Mouse (Mus musculus) layer of hippocampus, adult 18-20 months (tissue): ENCODE measurements around the gene Fam129a. TPM values are rescaled to one million over a fixed set of nuclear protein-coding genes. Genes with fewer than 3 reads are reported as not detected.
A peak's percentile ranks its signal among the peaks of the same experiment; 100 is the strongest.
"Not testable (repeated sequence)": the region's sequence is repeated elsewhere in the genome, so short reads cannot be mapped to it uniquely, and the experiment has no call there.

Source experiments
- DNase-seq, 2 experiments: peaks; one replicate each; pipeline ENCODE4 v3.0.0; 2022; ENCODE audit warnings: low spot score in 2 of 2
- total RNA-seq, 2 experiments: library from RNA; stranded (reverse); gene quantifications; 2 replicates each; pipeline ENCODE4 v1.2.3; 2021

Fam129a gene
- total RNA-seq, 2 experiments from 2014 or later: 1.8 to 2.0 TPM

DNA sequence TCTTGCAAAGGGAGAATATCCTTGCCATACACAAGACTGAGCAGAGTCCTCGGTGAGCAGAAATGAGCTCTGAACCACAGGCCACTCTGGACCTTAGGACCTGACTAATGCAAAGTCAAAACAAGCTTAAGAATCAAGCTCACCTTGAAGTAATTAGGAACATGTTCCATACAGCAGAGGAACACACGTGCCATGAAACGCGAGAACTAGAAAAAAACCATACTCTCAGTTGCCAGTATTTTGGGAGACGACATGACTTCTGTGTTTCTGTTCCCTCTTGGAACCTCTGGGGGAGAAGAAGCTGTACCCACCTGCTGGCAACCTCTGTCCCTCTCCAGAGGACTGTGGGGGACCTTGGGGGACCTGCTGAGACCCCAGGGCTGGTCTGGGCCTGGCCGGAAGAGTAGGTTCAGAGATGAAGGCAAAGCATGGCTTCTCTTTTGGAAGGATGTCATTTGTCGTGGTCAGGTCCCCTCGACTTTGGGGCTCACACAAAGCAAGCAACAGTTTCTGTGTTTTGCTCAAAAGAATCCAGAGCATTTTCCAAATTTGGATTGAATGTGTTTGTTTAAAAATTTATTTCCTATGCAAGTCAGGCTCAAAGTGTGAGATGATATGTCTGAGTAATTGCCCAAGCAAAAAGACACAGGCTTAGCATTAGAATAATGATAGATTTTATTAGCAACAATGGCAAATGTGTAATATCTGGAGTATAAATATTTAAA is 12.6 kb downstream of the Fam129a start:
- DNase-seq: no peak

DNA sequence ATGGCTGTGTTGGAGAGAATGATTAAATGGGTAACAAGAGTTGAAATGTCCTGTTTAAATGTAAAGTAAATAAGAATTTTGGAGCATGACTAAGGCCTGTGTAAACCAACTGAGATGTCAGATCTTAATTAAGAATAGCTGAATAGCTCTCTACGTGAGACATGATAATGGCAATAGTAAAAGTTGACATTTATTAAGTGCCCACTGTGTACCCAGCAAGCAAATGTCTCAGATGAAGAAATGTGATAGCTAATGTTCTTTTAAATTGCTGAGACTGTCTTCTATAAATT is 13.1 kb downstream of the Fam129a start:
- DNase-seq: no peak

DNA sequence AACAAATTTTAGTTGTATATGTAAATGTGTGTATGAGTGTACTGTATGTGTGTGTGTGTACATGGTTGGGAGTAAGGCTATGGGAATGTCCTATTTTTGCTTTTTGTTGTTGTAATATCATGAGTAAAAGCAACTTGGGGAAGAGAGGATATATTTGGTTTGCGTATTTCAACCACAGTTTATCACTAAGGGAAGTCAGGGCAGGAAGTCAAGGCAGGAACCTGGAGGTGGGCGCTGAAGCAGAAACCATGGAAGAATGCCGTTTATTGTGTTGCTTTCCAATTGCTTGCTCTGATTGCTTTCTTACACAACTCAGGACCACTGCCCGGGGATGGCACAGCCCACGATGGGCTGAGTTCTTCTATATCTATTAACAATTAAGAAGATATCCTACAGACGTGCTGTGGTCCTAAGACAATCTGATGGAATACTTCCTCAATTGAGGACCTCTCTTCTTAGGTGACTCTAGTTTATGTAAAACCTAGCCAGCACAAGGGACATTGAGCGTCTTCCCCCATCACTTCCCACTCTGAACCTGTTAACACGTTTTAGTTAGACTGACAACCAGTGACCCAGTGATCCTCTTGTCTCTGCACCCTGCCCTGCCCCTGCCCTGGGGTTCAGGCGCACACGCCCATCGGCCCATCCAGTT is 13.7 kb downstream of the Fam129a start:
- DNase-seq: no peak

DNA sequence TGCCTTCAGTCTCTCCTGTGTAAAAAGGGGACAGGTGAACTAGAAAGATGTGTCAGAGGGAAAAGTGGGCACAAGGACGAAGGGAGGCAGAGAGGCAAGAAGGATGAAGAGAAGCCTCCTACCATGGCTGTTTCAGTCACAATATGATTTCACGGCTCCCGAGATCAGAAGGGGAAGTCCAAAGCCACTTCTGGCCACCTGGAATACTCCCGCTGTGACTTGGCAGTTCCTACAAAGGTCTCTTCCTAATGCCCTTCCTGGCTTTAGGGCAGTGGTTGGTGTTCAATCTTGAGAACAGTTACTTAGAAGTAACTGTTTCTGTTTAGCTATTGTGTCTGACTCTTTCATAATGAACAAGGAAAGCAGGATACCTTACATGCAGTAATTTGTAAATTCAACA is 14.7 kb downstream of the Fam129a start:
- DNase-seq: no peak

DNA sequence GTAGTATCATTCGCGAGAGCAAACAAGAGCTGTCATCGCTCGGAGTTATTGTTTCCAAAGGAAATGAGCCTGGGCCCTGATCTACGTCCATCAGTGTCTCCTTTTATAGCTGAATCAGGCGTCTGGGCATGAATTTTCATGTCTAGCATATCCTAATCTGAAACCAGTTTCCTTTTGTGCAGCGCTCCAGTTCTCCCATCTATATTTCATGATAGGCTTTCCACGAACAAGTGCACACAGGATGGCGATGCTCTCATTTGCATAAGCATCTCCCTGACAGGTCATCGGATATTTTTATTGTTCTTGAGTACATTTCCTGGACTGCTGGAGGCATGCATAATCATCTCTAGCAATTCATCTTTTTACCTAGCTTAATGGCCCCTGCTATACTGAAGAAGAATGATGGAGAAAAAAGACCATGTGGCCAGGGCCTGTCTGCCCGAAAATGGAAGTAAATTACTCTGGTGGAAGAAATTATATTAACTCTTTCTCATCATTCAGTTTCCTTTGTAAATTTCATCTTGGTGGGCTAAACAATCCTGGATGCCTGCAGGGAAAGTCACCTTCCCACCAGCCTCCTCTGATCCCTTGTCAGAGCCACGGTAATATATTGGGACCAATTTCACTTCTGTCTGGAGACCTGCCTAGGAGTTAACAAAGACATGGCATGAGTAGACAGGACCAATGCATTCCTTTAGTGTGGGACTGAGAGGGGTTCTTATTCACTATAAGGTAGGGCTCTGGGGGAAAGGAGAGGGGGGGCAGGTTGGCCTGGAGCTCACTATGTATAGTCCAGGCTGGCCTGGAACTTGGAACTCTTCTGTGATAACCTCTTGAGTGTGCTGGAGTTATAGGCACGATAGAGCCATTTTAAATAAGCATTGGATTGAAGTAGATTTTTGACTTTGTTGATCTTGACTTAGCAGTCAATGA is 21.4 kb downstream of the Fam129a start:
- no peak for DNase-seq

DNA sequence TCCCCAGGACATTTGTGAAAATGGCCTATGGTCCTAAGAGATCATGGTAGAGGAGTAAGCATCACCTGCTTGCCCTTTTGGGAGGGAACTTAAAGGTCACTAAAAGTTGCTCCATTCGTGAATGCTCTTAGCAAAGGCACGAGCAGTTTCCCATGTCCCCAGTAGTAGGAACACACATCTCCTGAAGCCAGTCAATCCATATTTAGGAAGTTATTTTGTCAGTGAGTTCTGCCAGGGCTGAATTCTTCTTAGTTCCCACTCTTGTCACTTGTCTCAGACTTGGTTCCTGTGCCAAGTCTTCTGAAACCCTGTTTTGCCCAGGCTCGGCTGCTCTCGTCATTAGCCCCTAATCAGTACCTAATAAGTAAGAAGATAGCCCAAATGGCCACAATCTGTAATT is 23.9 kb downstream of the Fam129a start:
- DNase-seq: no peak

DNA sequence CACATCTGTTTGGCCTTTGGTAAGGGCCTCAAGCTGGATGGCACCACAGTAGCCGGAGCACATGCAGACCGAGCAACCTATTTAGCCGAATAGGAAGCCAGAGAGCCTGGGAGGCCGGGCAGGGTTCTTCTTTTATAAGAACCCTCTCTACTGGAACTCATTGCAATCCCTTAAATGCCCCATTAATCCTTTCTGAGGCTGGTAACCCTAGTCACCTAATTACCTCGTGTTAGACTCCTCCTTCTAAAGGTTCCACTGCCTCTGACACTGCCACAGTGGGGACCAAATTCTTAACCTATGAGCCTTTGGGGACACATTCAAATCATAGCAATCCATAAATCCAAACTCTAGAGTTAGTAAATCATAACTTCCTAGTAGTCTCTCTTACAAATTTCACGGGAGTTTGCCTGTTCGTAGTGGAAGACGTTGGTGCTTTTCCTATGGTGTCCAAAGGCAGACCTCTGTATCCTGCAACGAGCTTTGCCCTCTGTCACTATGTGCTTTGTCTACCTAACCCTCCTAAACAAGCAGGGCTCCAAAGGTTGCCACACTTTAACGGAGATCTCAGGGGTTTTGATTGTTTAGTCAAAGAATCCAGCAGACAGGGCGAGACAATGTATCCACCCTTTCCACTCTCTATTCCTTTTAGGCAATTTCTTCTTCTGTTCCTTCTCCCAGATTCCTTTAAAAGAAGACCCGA is 24.8 kb downstream of the Fam129a start:
- DNase-seq: no peak

DNA sequence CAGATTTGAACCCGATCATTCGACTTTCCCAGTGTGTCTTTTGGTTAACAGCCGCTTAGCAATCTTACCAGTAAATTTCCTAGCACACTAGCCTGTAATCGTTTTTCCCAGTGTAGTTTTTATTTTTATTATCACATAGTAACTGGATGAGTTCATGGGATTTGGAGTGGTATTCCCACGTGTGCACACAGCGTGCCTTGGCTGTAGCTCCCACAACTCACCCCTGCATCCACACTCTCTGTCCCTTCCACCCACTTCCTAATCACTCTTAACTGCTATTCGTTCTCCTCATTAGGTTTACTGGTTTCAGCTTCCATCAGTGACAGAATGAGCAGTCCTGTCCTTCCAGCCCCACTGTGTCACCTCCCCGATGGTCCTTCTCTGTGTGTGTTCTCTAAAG is 25.6 kb downstream of the Fam129a start:
- no peak for DNase-seq

DNA sequence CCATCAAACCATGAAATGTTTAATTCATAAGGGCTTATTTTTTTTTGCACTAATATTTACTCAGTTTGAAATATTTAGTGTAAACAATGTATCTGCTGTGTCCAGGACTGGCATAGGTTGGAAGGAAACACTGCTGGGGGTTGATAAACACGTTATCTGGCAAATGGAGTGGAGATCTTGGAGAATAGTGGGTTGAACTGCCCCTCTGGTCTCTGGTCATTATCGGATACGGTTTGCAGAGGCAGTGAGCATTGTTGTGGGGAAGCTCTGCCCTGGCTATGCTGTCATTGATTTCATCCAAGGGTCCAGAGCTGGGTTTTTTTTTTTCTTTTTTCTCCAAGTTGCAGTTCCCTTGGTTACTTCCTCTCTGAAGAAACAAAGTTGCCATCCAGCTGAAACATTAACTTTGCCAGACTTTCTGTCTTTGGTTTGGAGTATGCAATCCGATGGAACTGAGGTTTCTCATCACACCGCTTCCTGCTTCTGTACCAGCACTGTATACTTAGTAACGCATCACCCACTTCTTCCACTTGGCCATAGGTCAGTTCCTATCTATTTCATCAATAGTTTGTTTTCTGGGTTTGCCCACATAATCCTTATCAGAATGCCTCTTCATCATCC is 26.8 kb downstream of the Fam129a start:
- no peak for DNase-seq

DNA sequence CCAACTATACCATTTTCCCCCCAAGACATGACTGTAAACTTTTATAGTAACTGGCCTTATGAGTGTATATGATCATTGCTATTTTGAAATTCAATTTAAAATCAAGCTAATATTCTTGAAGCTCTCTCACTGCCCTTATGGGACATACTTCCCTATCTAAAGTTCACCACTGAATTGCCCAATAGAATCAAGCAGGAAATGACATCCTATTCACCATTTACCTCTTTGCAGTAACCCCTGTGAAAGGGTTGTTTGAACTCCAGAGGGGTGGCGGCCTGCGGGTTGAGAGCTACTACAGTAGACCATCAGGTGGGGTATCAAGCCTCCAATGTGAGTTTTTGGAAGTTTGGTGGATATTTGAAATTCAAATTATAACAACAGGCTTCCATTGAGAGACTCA is 27.9 kb downstream of the Fam129a start:
- DNase-seq: no peak

DNA sequence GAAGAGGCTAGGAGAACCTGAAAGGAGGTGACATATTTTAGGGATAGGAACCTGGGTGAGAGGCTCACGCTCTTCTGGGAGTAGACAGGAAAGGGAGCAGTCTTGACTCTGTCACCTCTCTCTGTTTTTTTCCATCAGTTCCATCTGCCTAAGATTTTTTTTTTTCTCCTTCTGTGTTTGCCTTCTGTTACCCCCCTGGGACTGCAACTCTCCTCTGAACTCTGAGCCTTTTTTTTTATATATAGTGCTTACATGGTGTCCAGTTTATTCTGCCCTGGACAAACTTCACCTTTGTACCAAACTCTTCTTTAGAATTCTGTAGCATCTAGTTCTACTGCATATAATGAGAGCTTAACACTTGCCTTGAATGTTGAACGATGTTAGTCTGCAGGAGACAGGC is 33.3 kb downstream of the Fam129a start:
- no peak for DNase-seq

DNA sequence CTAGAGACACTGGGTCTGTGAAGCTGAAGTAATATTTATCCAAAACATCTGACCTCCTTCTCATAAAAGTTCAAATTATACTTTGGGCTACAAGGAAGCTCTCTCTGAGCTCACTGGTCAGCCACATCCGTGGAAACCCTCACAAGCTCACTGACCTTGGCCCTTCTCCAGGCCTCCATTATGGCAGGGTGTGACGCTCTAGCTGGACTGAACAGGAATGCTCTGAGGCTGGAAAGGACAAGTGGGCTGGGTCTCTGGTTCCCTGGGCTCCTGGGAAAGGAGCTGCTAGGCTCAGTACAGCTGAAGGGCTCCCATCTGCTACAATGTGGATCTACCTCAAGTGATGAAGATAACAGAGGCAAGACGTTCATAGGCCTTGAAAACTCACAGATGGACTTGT is 37.0 kb downstream of the Fam129a start:
- not testable (repeated sequence) for DNase-seq

DNA sequence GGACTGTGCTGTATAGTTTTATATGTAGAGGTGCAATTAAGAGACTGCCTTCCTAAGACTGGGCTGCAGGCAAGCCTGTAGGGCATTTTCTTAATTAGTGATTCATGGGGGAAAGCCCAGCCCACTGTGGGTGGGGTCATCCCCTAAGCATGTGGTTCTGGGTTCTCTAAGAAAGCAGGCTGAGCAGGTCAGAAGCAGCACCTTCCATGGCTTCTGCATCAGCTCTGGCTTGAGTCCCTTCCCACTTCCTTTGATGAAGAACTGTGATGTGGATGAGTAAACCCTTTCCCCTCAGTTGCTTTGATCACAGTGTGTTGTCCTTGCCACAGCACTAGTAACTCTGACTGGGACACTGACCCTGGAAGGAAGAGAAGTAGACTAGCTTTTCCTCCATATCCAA is 39.6 kb downstream of the Fam129a start:
- no peak for DNase-seq

DNA sequence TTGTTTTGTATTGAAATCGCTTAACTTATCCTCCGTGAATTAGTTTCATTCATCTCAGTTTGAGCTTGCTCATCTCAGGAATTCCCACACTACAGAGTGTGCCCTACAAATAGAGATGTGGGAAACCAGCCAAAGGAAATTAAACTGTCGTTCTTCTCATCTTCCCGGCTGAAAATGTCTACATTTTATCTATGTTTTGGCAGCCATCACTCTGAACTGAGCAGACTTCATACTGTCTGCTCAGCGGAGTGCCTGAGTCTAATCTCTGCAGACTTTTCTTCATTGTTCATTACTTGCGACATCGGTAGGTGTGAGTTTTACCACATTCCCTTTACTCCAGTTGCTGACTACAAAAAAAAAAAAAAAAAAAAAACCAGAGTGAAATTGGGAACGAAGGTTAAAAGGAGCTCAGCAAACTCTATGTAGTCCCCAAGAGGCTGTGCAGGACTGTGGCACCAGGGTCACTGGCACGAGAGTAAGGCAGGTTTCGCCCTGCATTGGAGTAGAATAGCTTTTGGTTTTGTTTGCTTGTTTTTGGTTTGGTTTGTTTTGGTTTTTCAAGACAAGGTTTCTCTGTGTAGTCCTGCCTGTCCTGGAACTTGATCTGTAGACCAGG is 43.4 kb downstream of the Fam129a start:
- no peak for DNase-seq

DNA sequence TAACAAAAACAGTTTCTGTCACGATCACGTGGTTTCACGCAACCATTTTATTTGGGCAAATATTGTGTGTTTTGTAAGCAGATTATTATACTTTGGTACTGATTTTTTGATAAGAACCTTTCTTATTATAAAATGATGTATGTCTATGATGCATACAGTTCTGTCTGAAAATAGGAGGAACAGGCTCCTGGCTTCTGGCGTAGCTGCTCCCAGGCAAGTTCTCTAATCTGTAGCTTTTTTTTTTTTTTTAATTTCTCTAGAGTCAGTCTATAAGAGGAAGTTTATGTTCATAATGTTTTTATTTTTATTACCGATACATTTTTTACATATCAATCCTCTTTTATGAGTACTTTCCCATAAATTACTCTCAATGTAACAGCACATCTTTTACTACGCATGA is 44.6 kb downstream of the Fam129a start:
- DNase-seq: no peak

DNA sequence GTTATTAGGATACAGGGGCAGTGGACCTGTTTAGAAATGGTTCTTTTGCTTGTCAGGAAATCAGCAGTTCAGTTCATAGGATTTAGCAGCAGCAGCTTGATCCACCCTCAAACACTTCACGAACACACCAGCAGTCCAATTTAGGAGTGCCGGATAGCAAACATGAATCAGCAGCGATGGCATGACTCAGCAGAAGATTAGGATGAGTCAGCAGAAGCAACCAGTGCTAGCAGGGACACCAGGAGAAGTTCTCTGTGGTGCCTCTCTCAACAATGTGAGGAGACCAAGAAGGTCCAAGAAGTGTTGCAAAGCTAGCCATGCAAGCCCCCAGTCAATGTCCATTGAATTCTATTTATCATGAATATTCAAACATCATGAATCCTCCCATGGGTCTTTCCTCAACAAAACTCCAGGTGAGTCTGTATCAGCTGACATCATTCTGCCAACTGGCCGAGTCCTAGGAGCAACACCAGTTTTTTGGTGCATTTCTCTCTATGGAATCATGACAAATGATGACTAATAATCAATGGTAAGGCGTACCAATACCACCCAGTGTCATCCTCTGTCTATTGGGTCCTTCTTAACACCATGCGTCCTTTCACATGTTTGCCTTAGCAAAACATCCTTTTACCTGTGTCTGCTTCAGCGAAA is 45.7 kb downstream of the Fam129a start:
- DNase-seq: peak; percentile 3 to 17

DNA sequence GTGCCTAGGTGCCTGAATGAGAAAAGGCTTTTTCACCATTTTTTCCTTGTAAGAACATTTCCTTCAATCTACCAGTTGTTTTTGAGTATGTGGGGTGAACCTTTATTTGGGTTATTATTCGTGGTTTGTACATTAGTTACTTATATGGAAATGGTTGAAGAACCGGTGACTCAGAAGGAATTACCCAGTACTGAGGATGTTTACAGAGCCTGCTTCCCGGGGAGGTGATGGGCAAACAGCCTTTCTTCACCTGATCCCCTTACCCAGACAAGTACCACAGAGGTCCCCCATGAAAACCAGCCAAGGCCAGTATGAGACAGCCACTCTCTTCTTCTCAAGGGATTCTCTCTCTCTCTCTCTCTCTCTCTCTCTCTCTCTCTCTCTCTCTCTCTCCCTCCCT is 47.3 kb downstream of the Fam129a start:
- DNase-seq: no peak

DNA sequence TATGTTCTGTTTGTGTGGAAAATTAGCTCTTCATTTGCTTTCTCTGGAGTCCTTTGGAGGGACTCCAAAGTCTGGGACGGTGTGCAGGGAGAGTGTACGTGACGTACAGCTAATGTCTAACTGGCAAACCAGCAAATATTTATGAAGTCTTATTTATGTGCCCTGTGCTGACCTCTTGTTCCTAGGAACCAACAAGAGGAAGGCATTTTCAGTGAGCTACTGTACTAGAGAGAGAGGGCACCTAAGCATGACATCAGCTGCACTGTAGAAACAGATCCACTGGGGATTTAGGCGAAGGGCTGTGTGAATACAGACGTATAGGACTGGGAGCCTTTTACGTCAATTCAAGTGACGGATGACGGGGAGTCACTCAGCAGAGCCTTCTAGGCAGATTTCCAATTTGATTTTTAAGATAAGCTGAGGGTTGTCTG is 48.3 kb downstream of the Fam129a start:
- no peak for DNase-seq

DNA sequence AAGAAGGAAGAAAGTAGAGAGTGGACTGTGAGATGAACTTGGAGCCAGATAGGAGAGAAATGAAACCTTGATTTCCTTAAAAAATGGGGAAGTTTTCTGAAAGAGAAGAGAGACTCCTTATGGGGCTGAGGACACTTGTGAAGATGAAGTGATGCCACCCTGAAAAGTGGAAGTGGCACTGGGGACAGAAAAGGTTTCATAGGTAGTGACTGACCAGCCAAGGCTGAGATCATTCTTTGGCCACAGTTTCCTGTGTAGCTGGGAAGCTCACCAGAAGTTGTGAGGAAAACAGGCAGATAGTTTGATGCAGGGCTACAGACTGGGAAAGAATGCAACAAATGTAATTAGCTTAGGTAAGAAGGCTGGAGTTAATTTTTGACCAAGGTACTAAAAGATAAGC is 49.7 kb downstream of the Fam129a start:
- DNase-seq: no peak
